Mouse (Mus musculus) hindlimb bud, embryonic 11.5 days (tissue): ENCODE data around the gene B3galt2.
"Not testable (repeated sequence)": the region's sequence is repeated elsewhere in the genome, so short reads cannot be mapped to it uniquely, and the experiment has no call there.

Experiments
- DNase-seq: peaks from one replicate; pipeline ENCODE4 v3.0.0-alpha.2; 2012; ENCODE audit warnings: low read depth, low spot score; ENCODE audit errors: extremely low spot score

B3galt2 gene

DNA sequence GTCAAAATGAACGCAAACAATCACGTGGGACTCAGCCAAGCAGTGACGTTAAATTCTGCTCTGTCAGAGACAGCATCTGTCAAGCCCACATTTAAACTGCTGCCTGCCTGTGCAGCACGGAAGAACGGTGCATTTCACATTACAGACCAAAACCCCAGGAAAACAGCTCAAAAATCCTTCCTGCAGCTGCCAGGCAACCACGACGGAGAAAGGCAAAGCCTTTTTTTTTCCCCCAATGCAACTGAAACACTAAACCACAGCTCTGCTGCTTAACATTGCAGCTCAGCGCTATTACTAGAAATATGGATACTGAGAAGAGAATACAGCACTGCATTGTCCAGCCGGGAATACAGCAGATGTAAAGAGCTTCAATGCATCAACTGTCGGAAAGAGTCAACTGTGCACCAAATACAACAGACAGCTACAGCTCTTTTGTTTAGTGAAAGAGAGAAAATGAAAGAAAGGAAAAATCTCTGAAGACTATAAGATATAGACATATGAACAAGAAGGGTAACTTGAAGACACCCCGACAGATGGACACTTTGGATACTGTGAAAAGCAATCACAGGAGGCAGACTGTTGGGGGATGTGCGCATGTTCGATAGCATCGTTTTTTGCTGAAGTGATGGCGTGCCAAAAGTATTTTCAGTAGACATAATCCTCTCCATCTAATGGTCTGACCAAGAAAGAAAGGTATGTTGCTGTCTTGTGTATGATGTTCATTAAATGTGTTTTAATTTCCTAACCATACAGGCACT lies at the start of gene B3galt2:
Gene B3galt2, plus strand, starts transcription at position 15 of the 758 bp plus-strand sequence.
- no peak for DNase-seq

- DNase-seq, result no peak
These were observed 43.6 kb upstream of the B3galt2 start for GRCm38 (mm10) chr1:143596864-143597263.

DNA sequence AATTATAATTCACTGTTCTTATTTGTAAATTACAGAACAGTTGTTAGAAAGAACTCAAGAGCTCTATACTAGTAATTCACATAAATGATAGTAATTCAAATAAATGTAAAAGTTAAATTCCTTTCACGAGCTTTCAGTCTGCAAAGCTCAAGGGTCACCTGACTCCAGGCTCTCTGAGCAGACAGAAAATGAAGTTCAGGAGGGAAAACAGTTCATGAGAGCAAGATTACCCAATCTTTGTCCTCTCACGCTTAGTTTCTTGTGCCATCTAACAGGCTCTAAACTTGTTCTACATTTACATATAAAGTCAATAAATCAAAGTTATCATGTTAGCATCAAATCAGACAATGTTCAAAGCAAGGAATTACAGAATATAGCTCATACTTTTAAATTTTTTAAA lies 31.6 kb upstream of the B3galt2 start:
- DNase-seq, result no peak

DNA sequence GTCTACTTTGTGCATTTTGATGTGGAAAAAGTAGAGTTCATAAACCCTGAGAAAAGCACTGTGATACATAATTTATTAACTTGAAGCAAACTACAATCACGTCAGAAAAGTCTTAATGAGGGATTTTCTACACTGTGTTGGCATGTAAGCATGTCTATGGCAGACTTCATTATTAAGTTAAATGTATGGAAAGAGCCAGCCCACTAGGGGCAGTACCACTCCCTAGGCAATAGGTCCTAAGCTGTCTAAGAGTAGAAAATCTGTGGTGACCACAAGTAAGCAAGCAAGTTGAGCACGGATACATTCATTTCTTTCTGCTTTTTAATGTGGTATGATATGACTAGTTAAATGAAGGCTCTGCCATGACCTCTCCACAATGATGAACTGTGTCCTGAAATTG lies 27.6 kb upstream of the B3galt2 start:
- no peak for DNase-seq

GRCm38 (mm10) chr1:143619760-143620159 lies 20.7 kb upstream of the B3galt2 start:
- no peak for DNase-seq

- DNase-seq, result no peak
These were observed 18.5 kb upstream of the B3galt2 start for GRCm38 (mm10) chr1:143621930-143622329.

- DNase-seq, result no peak
These were observed 17.8 kb upstream of the B3galt2 start for GRCm38 (mm10) chr1:143622634-143623033.

- no peak for DNase-seq
These were observed 9.1 kb upstream of the B3galt2 start for GRCm38 (mm10) chr1:143631337-143631736.

DNA sequence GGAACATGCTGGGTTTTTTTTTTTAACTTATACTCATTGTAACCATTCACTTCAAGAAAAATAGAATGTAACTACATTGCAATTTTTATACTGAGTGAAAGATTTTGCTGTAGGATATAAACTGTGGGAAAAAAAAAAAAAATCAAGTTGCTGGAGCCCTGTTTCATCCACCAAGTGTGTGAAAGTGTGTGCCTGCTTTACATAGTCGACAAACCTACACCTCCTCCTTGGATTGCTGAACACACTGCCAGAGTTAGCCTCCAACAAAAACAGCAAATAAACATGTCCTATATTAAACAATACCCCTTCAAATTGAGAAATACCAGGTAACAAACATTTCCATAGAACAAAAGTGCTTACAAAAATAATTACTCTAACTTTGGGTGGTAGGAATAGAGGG lies 8.1 kb upstream of the B3galt2 start:
- DNase-seq, result no peak

GRCm38 (mm10) chr1:143632854-143633587 lies 7.4 kb upstream of the B3galt2 start:
- DNase-seq, result no peak

GRCm38 (mm10) chr1:143644221-143644620 lies 3.8 kb downstream of the B3galt2 start:
- peak; percentile 33 for DNase-seq

- DNase-seq, result no peak
These were observed 4.9 kb downstream of the B3galt2 start for GRCm38 (mm10) chr1:143645386-143645785.

- no peak for DNase-seq
These were observed 5.8 kb downstream of the B3galt2 start for GRCm38 (mm10) chr1:143646219-143646618.

GRCm38 (mm10) chr1:143650317-143650716 lies 9.9 kb downstream of the B3galt2 start:
- no peak for DNase-seq

DNA sequence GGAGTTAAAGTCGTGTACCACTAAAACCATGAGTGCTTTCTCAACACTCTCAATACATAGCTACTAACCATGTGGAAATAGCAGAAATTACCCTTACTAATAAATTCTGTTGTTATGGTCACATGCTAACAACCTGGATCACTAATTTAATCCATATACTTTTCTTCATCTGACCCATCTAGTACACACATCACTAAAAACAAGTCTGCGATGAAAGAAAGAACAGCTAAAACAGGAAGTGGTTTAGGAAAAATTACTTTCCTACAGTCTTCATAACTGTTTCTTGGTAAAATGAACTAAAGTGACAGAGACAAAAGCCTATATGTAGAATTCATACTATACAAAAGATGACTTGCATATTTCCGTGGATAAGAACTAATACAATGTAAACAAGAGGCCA lies 13.2 kb downstream of the B3galt2 start:
- no peak for DNase-seq

GRCm38 (mm10) chr1:143663197-143663596 lies 22.7 kb downstream of the B3galt2 start:
- no peak for DNase-seq

DNA sequence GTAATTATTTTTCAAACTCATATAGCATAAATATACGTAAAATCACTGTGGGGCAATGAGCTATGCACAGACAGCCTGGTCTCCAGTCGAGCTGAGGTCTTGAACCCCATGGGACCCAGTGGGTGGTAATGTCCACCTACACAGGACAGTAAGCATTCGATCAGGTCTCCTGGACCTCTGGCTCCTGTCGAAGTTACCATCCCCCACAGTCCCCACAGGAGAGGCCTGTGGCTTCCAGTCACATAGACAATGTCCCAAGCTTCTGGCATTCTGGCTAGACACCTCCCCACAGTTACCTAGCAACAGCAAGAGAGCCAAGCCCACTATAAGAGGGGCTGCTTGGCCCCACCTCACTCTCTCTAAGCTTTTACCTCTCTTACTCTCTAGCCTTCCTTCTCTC lies 24.3 kb downstream of the B3galt2 start:
- not testable (repeated sequence) for DNase-seq

DNA sequence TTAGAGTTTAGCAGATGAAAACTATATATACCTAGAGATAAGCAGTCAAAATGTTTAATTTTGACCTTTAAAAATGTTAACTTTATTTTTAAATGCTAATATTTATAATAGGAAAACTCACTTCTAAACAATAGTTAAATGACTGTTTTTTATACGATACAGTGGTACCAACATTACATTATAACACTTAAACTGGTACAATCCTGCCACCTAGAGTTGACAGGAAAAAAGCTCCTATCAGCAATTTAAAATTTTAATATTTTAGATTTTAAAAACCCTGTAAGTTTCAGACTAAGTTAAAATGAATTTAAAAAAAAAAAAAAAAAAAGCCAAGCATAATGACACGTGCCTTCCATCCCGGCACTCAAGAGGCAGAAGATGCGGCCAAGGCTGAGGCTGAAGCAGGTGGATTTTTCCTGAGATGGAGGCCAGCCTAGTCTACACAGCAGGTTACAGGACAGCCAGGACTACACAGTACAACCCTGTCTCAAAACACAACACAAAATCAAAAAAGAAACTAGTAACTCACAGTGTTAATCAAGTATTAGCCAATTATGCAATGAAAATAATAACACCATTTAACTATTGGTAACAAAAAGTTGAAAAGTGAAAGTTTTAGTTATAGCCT lies 35.4 kb downstream of the B3galt2 start:
- no peak for DNase-seq

DNA sequence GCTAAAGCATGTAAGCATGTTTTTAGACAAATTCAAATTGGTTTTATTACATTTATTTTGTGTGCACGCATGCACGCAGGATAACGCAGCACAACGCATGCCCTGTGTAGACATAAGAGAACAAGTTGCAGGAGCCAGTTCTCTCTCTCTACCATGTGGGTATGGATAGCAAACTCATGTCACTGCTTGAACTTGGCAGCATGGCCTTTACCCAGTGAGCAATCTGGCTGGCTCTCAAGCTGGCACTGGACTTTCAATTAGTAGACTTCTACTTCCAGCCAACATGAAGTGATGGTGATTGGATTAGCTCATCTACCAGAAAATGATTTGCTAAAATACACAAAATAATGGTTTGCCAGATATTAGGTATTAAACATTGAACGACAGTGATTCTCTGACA lies 40.6 kb downstream of the B3galt2 start:
- no peak for DNase-seq

GRCm38 (mm10) chr1:143684849-143685248 lies 44.4 kb downstream of the B3galt2 start:
- no peak for DNase-seq

DNA sequence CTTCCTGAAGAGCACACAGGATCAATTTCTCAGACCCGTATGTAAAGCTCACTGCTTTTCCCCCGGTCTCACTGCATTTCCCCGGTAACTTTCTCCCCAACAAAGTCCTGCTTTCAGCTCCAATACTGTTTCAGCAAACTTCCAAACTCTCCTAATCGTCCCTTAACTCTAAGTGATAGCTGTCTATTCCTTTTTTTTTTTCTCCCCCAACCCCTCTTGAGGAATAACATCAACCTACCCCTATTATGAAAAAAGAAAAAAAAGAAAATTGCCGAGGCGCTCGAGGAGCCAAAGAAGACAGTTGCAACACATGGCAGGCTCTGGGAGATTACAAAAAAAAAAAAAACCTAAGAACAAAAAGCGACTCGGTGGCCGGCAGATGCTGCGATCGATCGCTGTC lies 61.3 kb downstream of the B3galt2 start:
- DNase-seq, result no peak
